Mouse (Mus musculus) heart, adult 10 weeks (tissue): ENCODE measurements around the gene Dab1. TPM values are rescaled to one million over a fixed set of nuclear protein-coding genes. Genes with fewer than 3 reads are reported as not detected.

Experiments
- polyA plus RNA-seq: library from polyadenylated mRNA; stranded (reverse); fragments of 350-450 nt; fragmentation: Illumina TruSeq; extraction: RNeasy Lipid Tissue Mini Kit (QIAGEN cat#74804); gene quantifications from one replicate; pipeline ENCODE4 v1.2.3, GENCODE M21; 2014; ENCODE audit warnings: low read depth, low replicate concordance

The Dab1 gene
- polyA plus RNA-seq: not detected

DNA sequence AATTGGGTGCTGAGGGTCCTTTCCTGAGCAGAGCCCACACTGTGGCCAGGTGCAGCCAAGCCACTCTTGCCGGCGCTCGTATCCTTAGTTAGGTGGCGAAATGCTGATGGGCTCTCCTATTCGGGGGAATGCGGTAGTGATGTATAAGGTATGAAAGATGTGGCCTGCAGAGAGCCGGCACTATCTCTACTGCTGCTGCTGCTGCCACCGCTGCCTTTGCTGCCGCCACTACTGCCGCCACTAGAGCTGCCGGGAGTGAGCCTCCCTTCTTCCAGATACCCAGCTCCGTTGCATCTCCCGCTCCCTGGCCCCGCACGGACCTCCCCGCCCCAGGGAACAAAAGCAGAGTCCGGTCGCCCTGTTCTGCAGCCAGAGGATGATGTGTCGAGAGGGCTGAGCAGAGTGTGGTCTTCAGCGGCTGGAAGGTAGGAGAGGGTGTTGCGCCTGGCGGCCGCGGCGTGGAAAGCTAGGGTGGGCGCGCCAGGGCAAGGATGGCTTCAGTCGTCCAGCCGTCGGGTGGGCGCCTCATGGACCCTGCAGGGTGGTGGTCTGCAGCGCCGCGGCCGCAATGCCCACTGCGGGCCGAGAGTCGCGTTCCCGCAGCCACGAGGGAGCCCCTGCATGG lies at the start of gene Dab1:
Gene Dab1 (plus strand): TSS at position 39 of the 625 bp plus-strand sequence.

DNA sequence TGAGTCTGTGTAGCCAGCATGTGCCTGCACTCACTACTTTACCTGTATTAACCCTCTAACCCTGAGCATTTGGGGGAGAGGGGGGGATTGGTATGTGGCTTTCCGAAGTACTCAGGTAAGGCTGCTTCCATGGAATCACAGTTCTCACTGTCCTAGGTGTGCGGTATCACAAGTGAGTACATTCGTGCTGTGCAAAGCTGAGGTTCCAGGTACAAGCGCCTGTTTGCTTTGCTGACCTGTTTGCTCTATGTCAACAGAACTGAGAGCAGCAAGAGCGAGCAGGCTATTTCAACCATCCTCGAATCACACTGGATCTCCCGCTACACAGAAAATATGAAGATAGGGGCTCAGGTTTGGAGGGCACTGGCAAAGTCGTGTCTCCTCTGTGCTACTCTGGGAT lies 1146.9 kb downstream of the Dab1 start, which contains the start of gene C8b:
Gene C8b (plus strand): TSS at position 253 of the 400 bp plus-strand sequence.

